Mouse (Mus musculus) MEL (cell line): ENCODE measurements around the gene Rhoq. TPM values are rescaled to one million over a fixed set of nuclear protein-coding genes. Genes with fewer than 3 reads are reported as not detected.

Source experiments
- DNase-seq: peaks from one replicate; pipeline ENCODE4 v3.0.0; 2011; ENCODE audit warnings: low read depth, low spot score
- H3K27ac ChIP-seq: 2 replicates; pipeline ENCODE4 v1.5.1; 2012; ENCODE audit warnings: low read depth, mild to moderate bottlenecking, control low read depth, low read length, moderate library complexity; ENCODE audit not compliant: control insufficient read depth
- H3K27me3 ChIP-seq, 2 experiments: fragments of 150-350 bp in 1 of 2; sonication (generic) in 1 of 2; 2 replicates each; pipeline ENCODE4 v1.6.1; 2012; ENCODE audit warnings: low read length in 2 of 2, mild to moderate bottlenecking in 2 of 2, improper control_type of control experiment in 1 of 2, moderate library complexity in 1 of 2; ENCODE audit not compliant: insufficient read depth in 2 of 2, control insufficient read depth in 1 of 2
- H3K36me3 ChIP-seq, 2 experiments: 2 replicates each; pipeline ENCODE4 v1.6.1; 2012 to 2014; ENCODE audit warnings: low read length in 2 of 2, improper control_type of control experiment in 1 of 2, inconsistent platforms in 1 of 2, mild to moderate bottlenecking in 1 of 2; ENCODE audit not compliant: insufficient read depth in 2 of 2, control insufficient read depth in 1 of 2
- H3K4me1 ChIP-seq, 2 experiments: fragments of 150-350 bp in 1 of 2; sonication (generic) in 1 of 2; 2 replicates each; pipeline ENCODE4 v1.6.1; 2012; ENCODE audit warnings: low read length in 2 of 2, improper control_type of control experiment in 1 of 2, mild to moderate bottlenecking in 1 of 2; ENCODE audit not compliant: insufficient read depth in 2 of 2, control insufficient read depth in 1 of 2
- H3K4me3 ChIP-seq, 2 experiments: fragments of 150-350 bp in 1 of 2; sonication (generic) in 1 of 2; 2 replicates each; pipeline ENCODE4 v1.5.1; 2012; ENCODE audit warnings: low read depth in 2 of 2, low read length in 2 of 2, mild to moderate bottlenecking in 2 of 2, moderate library complexity in 2 of 2, control low read depth in 1 of 2, improper control_type of control experiment in 1 of 2; ENCODE audit not compliant: control insufficient read depth in 1 of 2, insufficient read depth in 1 of 2
- H3K79me2 ChIP-seq: 2 replicates; pipeline ENCODE4 v1.6.1; 2012; ENCODE audit warnings: mild to moderate bottlenecking, low read length, moderate library complexity; ENCODE audit not compliant: control insufficient read depth, poor library complexity, insufficient read depth
- H3K9ac ChIP-seq: 2 replicates; pipeline ENCODE4 v1.6.1; 2012; ENCODE audit warnings: low read depth, mild to moderate bottlenecking, control low read depth, low read length, moderate library complexity; ENCODE audit not compliant: control insufficient read depth, poor library complexity, severe bottlenecking
- H3K9me3 ChIP-seq: fragments of 150-350 bp; sonication (generic); replicated peaks from 2 replicates; pipeline ENCODE4 v1.6.1; 2012; ENCODE audit warnings: mild to moderate bottlenecking, low read length, improper control_type of control experiment, moderate library complexity; ENCODE audit not compliant: insufficient read depth
- CHD2 ChIP-seq: IDR thresholded peaks from 2 replicates; pipeline ENCODE4 v1.6.1; 2011; ENCODE audit warnings: low read length, improper control_type of control experiment
- CTCF ChIP-seq, 3 experiments: IDR thresholded peaks in 2 of 3; conservative IDR thresholded peaks in 1 of 3; 2 replicates each; pipeline ENCODE4 v1.5.1; 2011 to 2012; ENCODE audit warnings: low read length in 3 of 3, low read depth in 2 of 3, mild to moderate bottlenecking in 2 of 3, improper control_type of control experiment in 1 of 3, inconsistent platforms in 1 of 3, mixed read lengths in 1 of 3, moderate library complexity in 1 of 3; ENCODE audit not compliant: control insufficient read depth in 1 of 3, insufficient read depth in 1 of 3, poor library complexity in 1 of 3, severe bottlenecking in 1 of 3
- E2F4 ChIP-seq: IDR thresholded peaks from 2 replicates; pipeline ENCODE4 v1.6.1; 2011; ENCODE audit warnings: low read depth, low read length, improper control_type of control experiment, borderline replicate concordance
- ELF1 ChIP-seq: IDR thresholded peaks from 2 replicates; pipeline ENCODE4 v1.6.1; 2014; ENCODE audit warnings: low read depth, mild to moderate bottlenecking, inconsistent platforms, low read length, improper control_type of control experiment, moderate library complexity
- EP300 ChIP-seq, 2 experiments: IDR thresholded peaks; 2 replicates each; pipeline ENCODE4 v1.6.1; 2011; ENCODE audit warnings: improper control_type of control experiment in 2 of 2, low read length in 2 of 2, low read depth in 1 of 2, mild to moderate bottlenecking in 1 of 2
- ETS1 ChIP-seq: IDR thresholded peaks from 2 replicates; pipeline ENCODE4 v1.6.1; 2012; ENCODE audit warnings: low read depth, mild to moderate bottlenecking, inconsistent platforms, low read length, improper control_type of control experiment, moderate library complexity
- GABPA ChIP-seq: IDR thresholded peaks from 2 replicates; pipeline ENCODE4 v1.6.1; 2012; ENCODE audit warnings: low read depth, mild to moderate bottlenecking, inconsistent platforms, low read length, improper control_type of control experiment, moderate library complexity
- HCFC1 ChIP-seq: IDR thresholded peaks from 2 replicates; pipeline ENCODE4 v1.6.1; 2012; ENCODE audit warnings: low read depth, mild to moderate bottlenecking, inconsistent platforms, low read length, improper control_type of control experiment, moderate library complexity
- JUND ChIP-seq: IDR thresholded peaks from 2 replicates; pipeline ENCODE4 v1.6.1; 2011; ENCODE audit warnings: low read depth, mild to moderate bottlenecking, improper control_type of control experiment, low read length
- KAT2A ChIP-seq: conservative IDR thresholded peaks from 2 replicates; pipeline ENCODE4 v1.6.1; 2012; ENCODE audit warnings: low read depth, low read length, improper control_type of control experiment, inconsistent platforms
- MAZ ChIP-seq: IDR thresholded peaks from 2 replicates; pipeline ENCODE4 v1.6.1; 2012; ENCODE audit warnings: low read depth, mild to moderate bottlenecking, inconsistent platforms, low read length, improper control_type of control experiment
- MYB ChIP-seq: IDR thresholded peaks from 2 replicates; pipeline ENCODE4 v1.6.1; 2011; ENCODE audit warnings: mild to moderate bottlenecking, low read depth, low read length, improper control_type of control experiment
- MYC ChIP-seq: IDR thresholded peaks from 2 replicates; pipeline ENCODE4 v1.6.1; 2011; ENCODE audit warnings: low read depth, mild to moderate bottlenecking, low read length, improper control_type of control experiment, moderate library complexity
- NELFE ChIP-seq: IDR thresholded peaks from 2 replicates; pipeline ENCODE4 v1.6.1; 2011; ENCODE audit warnings: low read depth, low read length, improper control_type of control experiment
- NRF1 ChIP-seq: IDR thresholded peaks from 2 replicates; pipeline ENCODE4 v1.6.1; 2014; ENCODE audit warnings: low read depth, mild to moderate bottlenecking, inconsistent platforms, low read length, improper control_type of control experiment, moderate library complexity; ENCODE audit not compliant: poor library complexity, insufficient read depth, severe bottlenecking
- RAD21 ChIP-seq: IDR thresholded peaks from 2 replicates; pipeline ENCODE4 v1.6.1; 2011; ENCODE audit warnings: mild to moderate bottlenecking, low read depth, low read length, improper control_type of control experiment
- SIN3A ChIP-seq: IDR thresholded peaks from 2 replicates; pipeline ENCODE4 v1.6.1; 2012; ENCODE audit warnings: low read length, improper control_type of control experiment, inconsistent platforms
- SMC3 ChIP-seq: IDR thresholded peaks from 2 replicates; pipeline ENCODE4 v1.6.1; 2011; ENCODE audit warnings: low read depth, low read length, improper control_type of control experiment
- TAL1 ChIP-seq: IDR thresholded peaks from 2 replicates; pipeline ENCODE4 v1.6.1; 2012; ENCODE audit warnings: mild to moderate bottlenecking, inconsistent platforms, low read length, moderate library complexity, mixed read lengths
- TBP ChIP-seq: IDR thresholded peaks from 2 replicates; pipeline ENCODE4 v1.8.0; 2011; ENCODE audit warnings: low read depth, low read length, improper control_type of control experiment
- TCF12 ChIP-seq: IDR thresholded peaks from 2 replicates; pipeline ENCODE4 v1.6.1; 2014; ENCODE audit warnings: low read depth, mild to moderate bottlenecking, inconsistent platforms, low read length, improper control_type of control experiment, moderate library complexity
- USF1 ChIP-seq: IDR thresholded peaks from 2 replicates; pipeline ENCODE4 v1.6.1; 2014; ENCODE audit warnings: low read depth, mild to moderate bottlenecking, inconsistent platforms, low read length, improper control_type of control experiment, moderate library complexity
- ZC3H11A ChIP-seq: IDR thresholded peaks from 2 replicates; pipeline ENCODE4 v1.6.1; 2012; ENCODE audit warnings: low read depth, mild to moderate bottlenecking, inconsistent platforms, low read length, improper control_type of control experiment
- polyA plus RNA-seq, 2 experiments: library from polyadenylated mRNA; stranded (reverse) in 1 of 2; unstranded in 1 of 2; fragments of >175 nt in 1 of 2; fragments of >200 nt in 1 of 2; gene quantifications; 2 replicates each; pipeline versions ENCODE4 v1.2.1 to v1.2.4; 2012; ENCODE audit warnings: low replicate concordance in 2 of 2, low read depth in 1 of 2; ENCODE audit not compliant: insufficient read length in 2 of 2, insufficient read depth in 1 of 2, missing spikeins in 1 of 2
- total RNA-seq: library from RNA; depleted of rRNA; stranded (reverse); fragments of 300-350 nt; gene quantifications from 2 replicates; pipeline ENCODE4 v1.2.3, GENCODE M21; 2012

The Rhoq gene
- total and polyA plus RNA-seq, 3 experiments = 3.1 to 34.9 (median 9.4) TPM

- Histone ChIP-seq H3K27me3 (peaks cover 2% of the 10 kb centered on the region in 2 experiments; a peak in 2 of 4 replicates), H3K4me1 (no peaks in the 10 kb centered on the region), H3K27ac (no peak overlapping the region), H3K4me3 (peak overlapping the region; percentile 42 to 51), H3K79me2 (no peaks in the 10 kb centered on the region), H3K9ac (peak overlapping the region; percentile 64), H3K36me3 (no peaks in the 10 kb centered on the region; a peak in 1 of 4 replicates), H3K9me3 (no peaks in the 10 kb centered on the region)
- peak; percentile 94 for DNase-seq
- TF ChIP-seq SMC3 (peak; percentile 99), MYC (peak; percentile 63; the same call in 1 of the 2 replicates), E2F4 (no peak), SIN3A (0 out of 2 replicates have a peak, but pooled peaks have one; percentile 36), HCFC1 (no peak), RAD21 (peak; percentile 88), TBP (0 out of 2 replicates have a peak, but pooled peaks have one; percentile 35), CTCF (IDR thresholded peaks at IDR 0.05 in 2 of 3, conservative IDR thresholded peaks at IDR 0.05 in 1 of 3; ENCODE audit: control insufficient read depth in 1 of 3, insufficient read depth in 1 of 3, low read depth in 2 of 3, low read length in 3 of 3, poor library complexity in 1 of 3, severe bottlenecking in 1 of 3) (peak in 2 of 3 experiments; percentile 98 to 100; a peak in 5 of 6 replicates), MAZ (peak; percentile 62; the same call in 1 of the 2 replicates), TAL1 (no peak), ZC3H11A (peak; percentile 95)
Observed at GRCm38 (mm10) chr17:87044364-87044763, 81.5 kb downstream of the Rhoq start.

DNA sequence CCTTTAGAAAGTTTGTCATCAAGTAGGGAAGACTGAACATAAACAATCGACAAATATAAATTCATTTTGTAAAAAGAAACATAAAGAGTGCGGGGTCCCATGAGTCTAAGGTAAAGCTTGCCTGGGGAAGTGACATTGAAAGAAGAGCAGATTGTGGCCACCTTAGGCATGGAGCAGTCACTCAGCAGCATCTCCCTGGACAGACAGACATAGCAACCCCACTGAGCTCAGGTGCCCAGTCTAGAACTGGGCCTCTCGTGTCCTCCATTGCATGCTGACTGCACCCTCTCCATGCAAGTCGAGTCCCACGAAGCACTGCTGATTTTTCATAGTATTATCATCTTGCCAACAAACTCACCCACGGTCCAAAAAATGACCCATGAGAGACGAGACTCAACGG, 81.9 kb downstream of the Rhoq start:
- no peak overlapping the region for H3K9ac ChIP-seq
- TF ChIP-seq SMC3 (no peak), KAT2A (no peak), ZC3H11A (no peak), RAD21 (no peak), NELFE (no peak), HCFC1 (no peak), USF1 (no peak), TAL1 (no peak), ETS1 (no peak), TCF12 (no peak), E2F4 (no peak), MAZ (no peak), EP300 (IDR thresholded peaks at IDR 0.05; ENCODE audit: low read depth in 1 of 2, low read length in 2 of 2) (no peak), NRF1 (no peak), MYB (no peak), CHD2 (no peak), ELF1 (no peak), GABPA (no peak), JUND (no peak)
- no peak overlapping the region for H3K4me3 ChIP-seq
- H3K27ac ChIP-seq = no peak overlapping the region
- H3K4me1 ChIP-seq = no peaks in the 10 kb centered on the region
- no peaks in the 10 kb centered on the region; a peak in 1 of 4 replicates for H3K36me3 ChIP-seq
- DNase-seq = no peak
- H3K79me2 ChIP-seq = no peaks in the 10 kb centered on the region
- peaks cover 2% of the 10 kb centered on the region in 2 experiments; a peak in 2 of 4 replicates for H3K27me3 ChIP-seq
- no peaks in the 10 kb centered on the region for H3K9me3 ChIP-seq
